Mouse (Mus musculus): ENCODE data around the gene Phactr3. TPM values are rescaled to one million over a fixed set of nuclear protein-coding genes. Genes with fewer than 3 reads are reported as not detected.

Phactr3 gene
- polyA plus RNA-seq, 2 experiments, result 0.48 to 0.55 TPM

DNA sequence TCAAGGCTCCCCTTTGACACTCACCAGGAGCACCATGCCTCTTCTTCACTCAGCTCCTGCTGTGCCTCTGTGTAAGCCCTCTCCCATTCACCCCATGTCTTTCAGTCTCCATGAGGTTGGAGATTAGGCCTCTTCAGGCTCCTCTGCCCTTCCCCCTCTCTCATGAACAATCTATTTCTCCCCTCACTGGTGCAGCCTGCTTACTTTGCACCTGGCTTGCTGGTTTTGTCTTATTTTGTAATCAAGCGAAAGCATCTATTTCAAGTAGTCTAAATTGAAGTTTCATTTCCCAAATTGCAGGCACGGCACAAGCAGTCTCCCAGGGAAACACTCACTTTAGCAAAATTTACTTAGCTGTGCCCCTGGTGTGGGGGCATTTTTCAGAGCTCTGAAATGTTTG lies 70.2 kb downstream of the Phactr3 start:
- 84% methylated on average over 2 of the region's 2 CpGs for WGBS

DNA sequence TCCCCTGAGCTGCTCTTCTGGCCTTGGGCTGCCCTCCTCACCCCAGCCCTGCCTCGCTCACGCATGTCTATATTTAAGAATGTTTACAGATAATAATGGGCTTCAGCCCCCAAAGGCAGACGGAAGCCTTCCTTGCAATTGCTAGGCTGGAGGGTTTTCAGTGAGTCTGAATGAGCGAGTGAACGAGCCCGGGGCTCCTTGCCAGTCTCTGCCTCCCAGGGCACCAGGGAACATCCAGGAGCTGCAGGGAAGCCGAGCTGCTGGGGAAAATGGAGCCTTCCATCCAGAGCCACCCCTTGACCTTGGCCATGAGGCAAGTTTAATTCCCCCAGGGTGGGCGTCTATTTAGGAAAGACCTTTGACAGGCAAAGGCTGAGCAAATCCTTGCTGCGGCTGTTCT lies 74.1 kb downstream of the Phactr3 start:
- H3K27ac ChIP-seq (replicated peaks; ENCODE audit: low read depth, low read length), result no peak overlapping the region

More for the DNA sequence above, 70.2 kb downstream of the Phactr3 start:
- H3K9ac ChIP-seq (ENCODE audit: low read depth, low read length, severe bottlenecking), result no peak overlapping the region
- H3K36me3 ChIP-seq (ENCODE audit: control insufficient read depth, insufficient read depth, low read length), result no peaks in the 10 kb centered on the region
- ATAC-seq (ENCODE audit: low FRiP score, low read depth) (no peak), DNase-seq (ENCODE audit: low spot score) (no peak)
- H3K4me3 ChIP-seq (replicated peaks; ENCODE audit: low read length), result no peak overlapping the region
- no peaks in the 10 kb centered on the region for H3K9me3 ChIP-seq (ENCODE audit: control insufficient read depth, low read length)
- H3K4me2 ChIP-seq (replicated peaks; ENCODE audit: low read depth, low read length, severe bottlenecking), result no peak overlapping the region
- no peaks in the 10 kb centered on the region for H3K4me1 ChIP-seq (ENCODE audit: control insufficient read depth, insufficient read depth, low read length)
- no peaks in the 10 kb centered on the region for H3K27me3 ChIP-seq (ENCODE audit: control insufficient read depth, insufficient read depth, low read length)
- TF ChIP-seq POLR2A (IDR thresholded peaks at IDR 0.05; ENCODE audit: borderline replicate concordance, extremely low read depth, insufficient read depth, insufficient read length), result no peak
- H3K27ac ChIP-seq (replicated peaks; ENCODE audit: low read depth, low read length), result no peak overlapping the region

DNA sequence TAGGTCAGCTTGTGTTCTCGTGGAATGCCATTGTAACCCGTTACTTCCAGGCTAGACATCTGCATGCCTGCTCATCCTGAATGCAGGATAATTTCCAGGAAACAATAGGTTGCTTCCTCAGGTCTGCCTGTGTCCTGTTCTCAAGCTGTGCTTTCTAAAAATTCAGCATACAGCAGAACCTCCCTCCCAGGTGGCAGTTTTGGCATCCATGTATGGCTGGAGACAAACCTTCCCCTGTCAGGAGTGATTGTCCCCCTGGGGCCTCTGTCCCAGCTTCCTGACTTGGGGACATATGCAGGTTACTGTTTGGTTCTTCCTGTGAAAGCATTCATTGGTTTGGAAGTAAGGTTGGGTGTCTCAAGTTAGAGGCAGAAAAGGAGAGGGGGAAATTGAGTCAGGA lies 74.7 kb downstream of the Phactr3 start:
- no peak overlapping the region for H3K4me2 ChIP-seq (replicated peaks; ENCODE audit: low read depth, low read length, severe bottlenecking)
- H3K27ac ChIP-seq (replicated peaks; ENCODE audit: low read depth, low read length), result no peak overlapping the region
- ATAC-seq (ENCODE audit: low FRiP score, low read depth) (no peak), DNase-seq (ENCODE audit: low spot score) (no peak)
- H3K4me1 ChIP-seq (ENCODE audit: control insufficient read depth, insufficient read depth, low read length), result no peaks in the 10 kb centered on the region
- TF ChIP-seq POLR2A (IDR thresholded peaks at IDR 0.05; ENCODE audit: borderline replicate concordance, extremely low read depth, insufficient read depth, insufficient read length), result no peak
- H3K36me3 ChIP-seq (ENCODE audit: control insufficient read depth, insufficient read depth, low read length), result no peaks in the 10 kb centered on the region
- H3K27me3 ChIP-seq (ENCODE audit: control insufficient read depth, insufficient read depth, low read length), result no peaks in the 10 kb centered on the region
- no peak overlapping the region for H3K4me3 ChIP-seq (replicated peaks; ENCODE audit: low read length)
- WGBS, result 51% methylated on average over 2 of the region's 2 CpGs
- no peaks in the 10 kb centered on the region for H3K9me3 ChIP-seq (ENCODE audit: control insufficient read depth, low read length)
- no peak overlapping the region for H3K9ac ChIP-seq (ENCODE audit: low read depth, low read length, severe bottlenecking)

More for the DNA sequence above, 74.1 kb downstream of the Phactr3 start:
- H3K4me1 ChIP-seq (ENCODE audit: control insufficient read depth, insufficient read depth, low read length), result no peaks in the 10 kb centered on the region
- H3K9ac ChIP-seq (ENCODE audit: low read depth, low read length, severe bottlenecking), result no peak overlapping the region
- no peaks in the 10 kb centered on the region for H3K27me3 ChIP-seq (ENCODE audit: control insufficient read depth, insufficient read depth, low read length)
- no peak overlapping the region for H3K4me3 ChIP-seq (replicated peaks; ENCODE audit: low read length)
- no peak overlapping the region for H3K4me2 ChIP-seq (replicated peaks; ENCODE audit: low read depth, low read length, severe bottlenecking)
- DNase-seq (ENCODE audit: low spot score), result no peak
- 64% methylated on average over 9 of the region's 9 CpGs for WGBS
- no peak for ATAC-seq (ENCODE audit: low FRiP score, low read depth)
- no peaks in the 10 kb centered on the region for H3K36me3 ChIP-seq (ENCODE audit: control insufficient read depth, insufficient read depth, low read length)
- no peaks in the 10 kb centered on the region for H3K9me3 ChIP-seq (ENCODE audit: control insufficient read depth, low read length)
- TF ChIP-seq POLR2A (IDR thresholded peaks at IDR 0.05; ENCODE audit: borderline replicate concordance, extremely low read depth, insufficient read depth, insufficient read length), result no peak

DNA sequence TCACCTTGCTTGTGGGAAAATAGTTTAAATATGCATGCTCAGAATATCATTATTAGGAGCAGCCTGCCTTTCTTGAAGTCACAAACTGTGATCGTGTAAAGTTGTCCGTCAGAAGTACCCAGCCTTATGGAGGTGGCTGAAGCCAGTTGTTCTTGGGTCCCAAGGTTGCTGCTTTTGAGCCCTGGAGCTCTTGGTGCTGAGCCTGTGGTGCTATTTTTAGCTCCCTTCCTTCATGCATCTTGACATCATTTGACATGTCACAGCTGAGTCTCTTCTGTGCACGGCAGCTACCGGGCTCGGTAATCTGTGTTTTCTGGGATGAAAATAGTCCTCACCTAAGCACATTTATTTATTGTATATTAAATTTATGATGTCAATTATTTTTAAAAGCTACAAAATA lies 76.1 kb downstream of the Phactr3 start:
- ATAC-seq (ENCODE audit: low FRiP score, low read depth) (no peak), DNase-seq (ENCODE audit: low spot score) (no peak)
- Histone ChIP-seq H3K4me3 (replicated peaks; ENCODE audit: low read length) (no peak overlapping the region), H3K9ac (ENCODE audit: low read depth, low read length, severe bottlenecking) (no peak overlapping the region), H3K4me1 (ENCODE audit: control insufficient read depth, insufficient read depth, low read length) (no peaks in the 10 kb centered on the region), H3K27me3 (ENCODE audit: control insufficient read depth, insufficient read depth, low read length) (no peaks in the 10 kb centered on the region), H3K4me2 (replicated peaks; ENCODE audit: low read depth, low read length, severe bottlenecking) (no peak overlapping the region), H3K36me3 (ENCODE audit: control insufficient read depth, insufficient read depth, low read length) (no peaks in the 10 kb centered on the region), H3K27ac (replicated peaks; ENCODE audit: low read depth, low read length) (no peak overlapping the region), H3K9me3 (ENCODE audit: control insufficient read depth, low read length) (no peaks in the 10 kb centered on the region)
- TF ChIP-seq POLR2A (IDR thresholded peaks at IDR 0.05; ENCODE audit: borderline replicate concordance, extremely low read depth, insufficient read depth, insufficient read length), result no peak
- WGBS, result 73% methylated on average over 5 of the region's 5 CpGs

DNA sequence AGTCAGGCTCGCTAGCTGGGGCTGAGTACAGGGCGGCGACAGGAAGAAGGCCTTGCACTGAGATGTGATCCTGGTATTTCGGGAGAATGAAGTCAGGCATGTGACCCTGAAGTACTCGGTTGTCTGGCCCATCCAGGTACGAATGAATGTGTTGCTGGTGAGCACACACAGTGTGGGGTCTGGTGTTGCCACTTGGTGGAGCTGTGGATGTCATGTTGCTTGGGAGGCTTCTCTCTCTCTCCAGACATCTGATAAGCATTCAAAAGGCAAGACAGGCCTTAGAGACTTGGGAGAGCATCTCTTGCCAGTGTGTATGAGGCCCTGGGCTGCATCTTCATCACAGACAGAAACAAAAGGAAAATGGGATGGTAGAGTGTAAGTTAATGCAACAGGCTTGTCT lies 77.3 kb downstream of the Phactr3 start:
- H3K4me1 ChIP-seq (ENCODE audit: control insufficient read depth, insufficient read depth, low read length), result no peaks in the 10 kb centered on the region
- no peak overlapping the region for H3K27ac ChIP-seq (replicated peaks; ENCODE audit: low read depth, low read length)
- H3K9ac ChIP-seq (ENCODE audit: low read depth, low read length, severe bottlenecking), result no peak overlapping the region
- no peak overlapping the region for H3K4me3 ChIP-seq (replicated peaks; ENCODE audit: low read length)
- ATAC-seq (ENCODE audit: low FRiP score, low read depth) (no peak), DNase-seq (ENCODE audit: low spot score) (no peak)
- WGBS, result 92% methylated on average over 6 of the region's 6 CpGs
- H3K9me3 ChIP-seq (ENCODE audit: control insufficient read depth, low read length), result no peaks in the 10 kb centered on the region
- no peaks in the 10 kb centered on the region for H3K27me3 ChIP-seq (ENCODE audit: control insufficient read depth, insufficient read depth, low read length)
- no peaks in the 10 kb centered on the region for H3K36me3 ChIP-seq (ENCODE audit: control insufficient read depth, insufficient read depth, low read length)
- H3K4me2 ChIP-seq (replicated peaks; ENCODE audit: low read depth, low read length, severe bottlenecking), result no peak overlapping the region
- no peak for TF ChIP-seq POLR2A (IDR thresholded peaks at IDR 0.05; ENCODE audit: borderline replicate concordance, extremely low read depth, insufficient read depth, insufficient read length)

- no peak overlapping the region for H3K4me2 ChIP-seq (replicated peaks; ENCODE audit: low read depth, low read length, severe bottlenecking)
- no peak overlapping the region for H3K4me3 ChIP-seq (replicated peaks; ENCODE audit: low read length)
- 75% methylated on average over 1 of the region's 1 CpGs for WGBS
- DNase-seq (ENCODE audit: low spot score) (no peak), ATAC-seq (ENCODE audit: low FRiP score, low read depth) (no peak)
- no peaks in the 10 kb centered on the region for H3K36me3 ChIP-seq (ENCODE audit: control insufficient read depth, insufficient read depth, low read length)
- no peak for TF ChIP-seq POLR2A (IDR thresholded peaks at IDR 0.05; ENCODE audit: borderline replicate concordance, extremely low read depth, insufficient read depth, insufficient read length)
- H3K27me3 ChIP-seq (ENCODE audit: control insufficient read depth, insufficient read depth, low read length), result no peaks in the 10 kb centered on the region
- H3K9me3 ChIP-seq (ENCODE audit: control insufficient read depth, low read length), result no peaks in the 10 kb centered on the region
- no peak overlapping the region for H3K27ac ChIP-seq (replicated peaks; ENCODE audit: low read depth, low read length)
- H3K9ac ChIP-seq (ENCODE audit: low read depth, low read length, severe bottlenecking), result no peak overlapping the region
- no peaks in the 10 kb centered on the region for H3K4me1 ChIP-seq (ENCODE audit: control insufficient read depth, insufficient read depth, low read length)
Observed at GRCm38 (mm10) chr2:178197542-178197941, 78.8 kb downstream of the Phactr3 start.
